Mouse (Mus musculus) heart, embryonic 10.5 days (tissue): ENCODE results near the gene Cldn7. TPM values are rescaled to one million over a fixed set of nuclear protein-coding genes. Genes with fewer than 3 reads are reported as not detected.
"Not testable (repeated sequence)": the region's sequence is repeated elsewhere in the genome, so short reads cannot be mapped to it uniquely, and the experiment has no call there.

Experiments
- DNase-seq: peaks from one replicate; pipeline ENCODE4 v3.0.0-alpha.2; 2017; ENCODE audit warnings: low spot score
- H3K27ac ChIP-seq: fragments of 300-500 bp; sonication (generic); 2 replicates; pipeline ENCODE4 v1.5.1; 2016; ENCODE audit warnings: mild to moderate bottlenecking
- H3K27me3 ChIP-seq: fragments of 300-500 bp; sonication (generic); 2 replicates; pipeline ENCODE4 v1.6.1; 2016; ENCODE audit warnings: mild to moderate bottlenecking; ENCODE audit not compliant: poor library complexity, insufficient read depth, severe bottlenecking
- H3K36me3 ChIP-seq: fragments of 300-500 bp; sonication (generic); 2 replicates; pipeline ENCODE4 v1.6.1; 2016; ENCODE audit warnings: mild to moderate bottlenecking, moderate library complexity
- H3K4me1 ChIP-seq: fragments of 300-500 bp; sonication (generic); 2 replicates; pipeline ENCODE4 v1.6.1; 2016; ENCODE audit warnings: mild to moderate bottlenecking
- H3K4me3 ChIP-seq: fragments of 300-500 bp; sonication (generic); 2 replicates; pipeline ENCODE4 v1.5.1; 2016; ENCODE audit warnings: mild to moderate bottlenecking, moderate library complexity
- H3K9me3 ChIP-seq: fragments of 300-500 bp; sonication (generic); 2 replicates; pipeline ENCODE4 v1.6.1; 2016; ENCODE audit warnings: mild to moderate bottlenecking, moderate library complexity
- WGBS: fragments of 180-500 bp; shearing (Covaris S2); methylation state at CpG from one replicate; pipeline ENCODE4 v1.1.7; 2016; 5-methylcytosine and 5-hydroxymethylcytosine counted together
- polyA plus RNA-seq: library from polyadenylated mRNA; unstranded; fragments of >200 nt; fragmentation: Nextera tagmentation; extraction: Ambion mirVana; gene quantifications from 2 replicates; pipeline ENCODE4 v1.2.1, GENCODE M21; 2016

Cldn7 gene
- polyA plus RNA-seq, 1 experiment from 2014 or later: 22.3 TPM

DNA sequence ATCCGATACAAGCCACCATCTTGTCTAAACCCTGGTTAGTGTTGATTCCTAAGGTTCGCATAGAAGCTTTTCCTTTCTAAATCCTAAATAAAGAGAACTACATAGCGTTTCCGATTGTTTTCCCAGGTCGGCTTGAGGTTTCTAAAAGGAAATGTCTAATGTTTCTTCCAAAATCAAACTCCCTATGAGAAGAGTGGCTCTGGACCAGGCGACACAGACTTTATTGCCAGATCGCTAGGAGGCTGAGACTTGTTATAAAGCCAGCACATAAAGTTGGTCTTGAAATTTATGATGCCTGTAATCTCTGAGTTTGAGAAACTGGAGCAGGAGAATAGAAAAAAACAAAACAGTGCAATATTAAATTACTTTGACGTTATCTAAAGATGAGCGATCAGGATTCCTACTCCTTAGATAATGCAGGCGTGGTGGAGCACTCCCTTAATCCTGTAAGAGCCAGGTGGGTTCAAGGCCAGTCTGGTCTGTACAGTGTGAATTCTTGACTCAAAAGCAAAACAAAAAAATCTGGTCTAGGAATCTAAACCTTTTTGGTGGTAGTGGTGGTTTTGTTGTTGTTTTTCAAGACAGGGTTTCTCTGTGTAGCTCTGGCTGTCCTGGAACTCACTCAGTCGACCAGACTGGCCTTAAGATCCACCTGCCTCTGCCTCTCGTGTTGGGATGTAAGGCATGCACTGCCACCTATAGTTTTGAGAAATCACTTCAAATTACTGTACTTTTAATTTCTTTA, 42.4 kb upstream of the Cldn7 start:
- no peaks in the 10 kb centered on the region for H3K27me3 ChIP-seq
- no peak for DNase-seq
- H3K4me3 ChIP-seq: peak overlapping the region; percentile 85
- peak overlapping the region; percentile 97 for H3K27ac ChIP-seq
- 6% methylated on average over 12 of the region's 12 CpGs for WGBS
- peaks cover 25% of the 10 kb centered on the region for H3K36me3 ChIP-seq
- H3K9me3 ChIP-seq: no peaks in the 10 kb centered on the region
- H3K4me1 ChIP-seq: peaks cover 19% of the 10 kb centered on the region

- WGBS: 69% methylated on average over 3 of the region's 3 CpGs
- Histone ChIP-seq H3K4me1 (peaks cover 17% of the 10 kb centered on the region), H3K9me3 (no peaks in the 10 kb centered on the region), H3K36me3 (peaks cover 19% of the 10 kb centered on the region), H3K27me3 (no peaks in the 10 kb centered on the region), H3K4me3 (peak overlapping the region; percentile 85), H3K27ac (peak overlapping the region; percentile 97; the same call in 1 of the 2 replicates)
- no peak for DNase-seq
Observed at GRCm38 (mm10) chr11:69922796-69923195, 41.8 kb upstream of the Cldn7 start.

DNA sequence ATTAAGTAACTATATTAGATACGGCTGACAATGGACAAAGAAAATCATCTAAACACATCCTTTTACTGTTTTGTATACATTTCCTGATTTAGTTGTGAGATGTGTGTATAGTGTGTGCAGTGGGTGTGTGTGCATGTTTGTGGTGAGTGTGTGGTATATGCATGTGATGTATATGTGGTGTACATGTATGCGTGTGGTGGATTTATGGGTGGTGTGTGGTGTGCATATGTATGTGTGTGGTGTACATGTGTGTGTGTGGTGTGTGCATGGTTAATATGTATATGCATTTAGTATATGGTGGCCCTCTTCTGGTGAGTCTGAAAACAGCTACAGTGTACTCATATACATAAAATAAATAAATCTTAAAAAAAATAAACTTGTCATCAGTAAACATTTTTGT, 37.1 kb upstream of the Cldn7 start:
- H3K4me3 ChIP-seq: no peak overlapping the region
- no peaks in the 10 kb centered on the region for H3K36me3 ChIP-seq
- H3K4me1 ChIP-seq: 0 out of 2 replicates have a peak, but pooled peaks cover under 1% of the 10 kb centered on the region
- 92% methylated on average over 2 of the region's 2 CpGs for WGBS
- no peak overlapping the region for H3K27ac ChIP-seq
- no peak for DNase-seq
- no peaks in the 10 kb centered on the region for H3K9me3 ChIP-seq
- H3K27me3 ChIP-seq: no peaks in the 10 kb centered on the region

- Histone ChIP-seq H3K27me3 (peaks cover under 1% of the 10 kb centered on the region; the same call in 1 of the 2 replicates), H3K4me1 (peaks cover 7% of the 10 kb centered on the region; the same call in 1 of the 2 replicates), H3K36me3 (no peaks in the 10 kb centered on the region), H3K9me3 (no peaks in the 10 kb centered on the region), H3K27ac (no peak overlapping the region), H3K4me3 (no peak overlapping the region)
- 19% methylated on average over 4 of the region's 4 CpGs for WGBS
- DNase-seq: no peak
Observed at GRCm38 (mm10) chr11:69929712-69930111, 34.9 kb upstream of the Cldn7 start.

- H3K27me3 ChIP-seq, H3K4me3 ChIP-seq, H3K4me1 ChIP-seq, H3K36me3 ChIP-seq, H3K27ac ChIP-seq, DNase-seq, H3K9me3 ChIP-seq: not testable (repeated sequence)
- 81% methylated on average over 8 of the region's 8 CpGs for WGBS
Observed at GRCm38 (mm10) chr11:69930176-69930575, 34.4 kb upstream of the Cldn7 start.

DNA sequence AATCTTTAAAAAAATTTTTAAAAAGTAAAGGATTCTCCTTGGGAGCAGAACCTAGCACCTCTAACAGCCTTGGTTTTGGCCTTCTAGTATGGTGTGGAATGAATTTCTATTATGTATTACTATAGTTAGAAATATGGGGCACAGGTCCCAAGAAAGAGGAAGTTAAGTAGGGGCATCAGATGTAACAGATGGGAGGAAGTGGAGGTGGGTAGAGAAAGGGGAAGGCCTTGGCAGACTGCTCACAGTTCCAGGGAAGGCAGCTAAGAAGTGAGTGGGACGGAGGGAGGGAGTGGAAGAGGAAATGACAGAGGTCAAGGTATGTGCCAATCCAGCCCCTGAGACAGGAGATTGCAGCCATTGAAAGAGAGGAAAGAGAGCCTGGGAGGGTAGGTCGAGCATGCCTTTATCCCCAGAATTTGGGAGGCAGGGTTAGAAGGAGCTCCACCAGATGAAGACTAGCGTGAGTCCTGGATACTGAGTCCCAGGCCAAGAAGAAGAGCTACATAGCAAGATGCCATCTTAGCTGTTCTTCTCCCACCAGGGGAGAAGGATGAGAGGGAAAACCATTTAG, 33.5 kb upstream of the Cldn7 start:
- 60% methylated on average over 3 of the region's 3 CpGs for WGBS
- Histone ChIP-seq H3K27ac (no peak overlapping the region), H3K4me1 (peaks cover 17% of the 10 kb centered on the region), H3K36me3 (no peaks in the 10 kb centered on the region), H3K27me3 (peaks cover 12% of the 10 kb centered on the region), H3K4me3 (no peak overlapping the region), H3K9me3 (no peaks in the 10 kb centered on the region)
- DNase-seq: no peak

DNA sequence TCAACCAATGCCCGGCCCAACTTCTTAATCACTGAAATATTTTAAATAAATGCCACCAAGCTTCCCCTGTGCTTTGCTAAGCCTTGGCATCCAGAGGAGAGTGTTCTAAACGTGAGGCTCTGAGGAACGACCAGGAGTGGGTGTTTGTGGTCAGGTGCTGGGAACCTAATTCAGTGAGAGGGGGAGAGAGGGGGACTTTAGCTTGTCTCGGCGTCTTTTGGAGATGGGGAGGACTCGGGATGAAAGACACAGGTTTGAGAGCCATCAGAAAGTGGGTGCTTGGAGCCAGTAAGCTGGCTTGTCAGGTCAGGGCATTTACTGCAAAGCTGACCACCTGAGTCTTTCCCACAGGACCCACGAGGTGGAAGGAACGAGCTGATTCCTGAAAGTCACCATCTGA, 32.8 kb upstream of the Cldn7 start:
- H3K9me3 ChIP-seq: no peaks in the 10 kb centered on the region
- H3K27ac ChIP-seq: no peak overlapping the region
- H3K4me3 ChIP-seq: no peak overlapping the region
- DNase-seq: no peak
- WGBS: 66% methylated on average over 8 of the region's 8 CpGs
- H3K27me3 ChIP-seq: peaks cover 19% of the 10 kb centered on the region
- H3K36me3 ChIP-seq: no peaks in the 10 kb centered on the region
- peaks cover 23% of the 10 kb centered on the region for H3K4me1 ChIP-seq

DNA sequence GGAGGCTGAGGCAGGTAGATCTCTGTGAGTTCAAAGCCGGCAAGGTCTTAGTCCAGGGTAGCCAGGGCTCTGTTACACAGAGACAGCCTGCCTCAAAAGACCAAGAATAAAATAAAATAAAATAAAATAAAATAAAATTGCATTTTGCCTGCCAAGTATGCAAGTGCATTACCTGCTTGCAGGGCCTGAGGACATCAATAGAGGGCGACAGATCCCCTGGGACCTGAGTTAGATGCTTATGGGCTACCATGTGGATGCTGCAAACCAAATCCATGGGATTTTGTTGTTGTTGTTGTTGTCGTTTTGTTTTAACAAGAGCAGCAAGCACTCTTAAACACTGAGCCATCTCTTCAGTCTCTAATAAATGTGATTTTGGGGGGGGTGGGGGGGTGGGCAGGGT, 32.3 kb upstream of the Cldn7 start:
- Histone ChIP-seq H3K27me3 (peaks cover 24% of the 10 kb centered on the region), H3K27ac (no peak overlapping the region), H3K9me3 (no peaks in the 10 kb centered on the region), H3K36me3 (no peaks in the 10 kb centered on the region), H3K4me3 (no peak overlapping the region), H3K4me1 (peaks cover 28% of the 10 kb centered on the region)
- 38% methylated on average over 3 of the region's 3 CpGs for WGBS
- DNase-seq: no peak

- 71% methylated on average over 4 of the region's 4 CpGs for WGBS
- Histone ChIP-seq H3K27ac (no peak overlapping the region), H3K9me3 (no peaks in the 10 kb centered on the region), H3K4me1 (peaks cover 36% of the 10 kb centered on the region), H3K36me3 (no peaks in the 10 kb centered on the region), H3K4me3 (no peak overlapping the region), H3K27me3 (peaks cover 32% of the 10 kb centered on the region)
- no peak for DNase-seq
Observed at GRCm38 (mm10) chr11:69933066-69933465, 31.5 kb upstream of the Cldn7 start.

DNA sequence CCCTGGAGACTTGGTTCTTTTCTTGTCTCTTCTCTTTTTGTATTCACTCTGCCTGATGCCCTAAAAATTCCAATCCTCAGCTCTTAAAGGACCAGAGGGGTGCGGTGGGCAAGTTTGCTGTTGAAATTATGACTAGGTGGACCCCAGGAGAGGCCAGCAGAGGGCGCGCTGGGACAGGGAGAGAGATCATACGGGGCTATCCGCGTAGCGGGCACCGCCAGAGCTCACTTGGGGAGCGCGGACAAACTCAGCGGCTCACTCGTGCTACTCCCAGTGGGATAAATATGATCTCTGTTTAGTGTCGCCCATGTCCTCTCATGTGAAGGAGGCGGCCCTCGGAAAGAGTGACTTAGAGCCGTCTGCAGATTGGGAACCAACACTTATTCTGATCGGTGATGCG, 30.4 kb upstream of the Cldn7 start:
- Histone ChIP-seq H3K4me1 (peaks cover 36% of the 10 kb centered on the region), H3K9me3 (no peaks in the 10 kb centered on the region), H3K27me3 (peaks cover 43% of the 10 kb centered on the region), H3K4me3 (peak overlapping the region; percentile 77), H3K27ac (0 out of 2 replicates have a peak overlapping the region, but pooled peaks have one; percentile 22), H3K36me3 (no peaks in the 10 kb centered on the region)
- peak; percentile 95 for DNase-seq
- 1% methylated on average over 18 of the region's 18 CpGs for WGBS

GRCm38 (mm10) chr11:69934681-69935080, 29.9 kb upstream of the Cldn7 start:
- Histone ChIP-seq H3K27ac (no peak overlapping the region), H3K27me3 (peaks cover 48% of the 10 kb centered on the region), H3K36me3 (no peaks in the 10 kb centered on the region), H3K4me1 (peaks cover 36% of the 10 kb centered on the region), H3K9me3 (no peaks in the 10 kb centered on the region), H3K4me3 (peak overlapping the region; percentile 77; the same call in 1 of the 2 replicates)
- no peak for DNase-seq
- 20% methylated on average over 6 of the region's 6 CpGs for WGBS

GRCm38 (mm10) chr11:69935137-69935879, 29.3 kb upstream of the Cldn7 start, which contains the start of gene Ybx2:
Ybx2 (plus strand) TSS chr11:69935796.
- Histone ChIP-seq H3K9me3 (no peaks in the 10 kb centered on the region), H3K4me3 (peak within 1 kb of the TSS; percentile 77), H3K4me1 (peaks cover 36% of the 10 kb centered on the region), H3K27me3 (peaks cover 55% of the 10 kb centered on the region), H3K36me3 (no peaks in the 10 kb centered on the region), H3K27ac (peak within 1 kb of the TSS; percentile 85)
- WGBS: 1% methylated on average over 62 of the region's 62 CpGs
- DNase-seq: peak; percentile 92

- peaks cover 59% of the 10 kb centered on the region for H3K27me3 ChIP-seq
- no peaks in the 10 kb centered on the region for H3K36me3 ChIP-seq
- no peak for DNase-seq
- H3K4me1 ChIP-seq: peaks cover 36% of the 10 kb centered on the region
- WGBS: 3% methylated on average over 30 of the region's 30 CpGs
- H3K9me3 ChIP-seq: no peaks in the 10 kb centered on the region
- peak overlapping the region; percentile 85 for H3K27ac ChIP-seq
- H3K4me3 ChIP-seq: peak overlapping the region; percentile 77
Observed at GRCm38 (mm10) chr11:69936156-69936555, 28.4 kb upstream of the Cldn7 start.
